Mouse (Mus musculus) stomach, embryonic 15.5 days (tissue): ENCODE data around the gene Grin2a. TPM values are rescaled to one million over a fixed set of nuclear protein-coding genes. Genes with fewer than 3 reads are reported as not detected.

Source experiments
- ATAC-seq: fragments of 200-750 bp; cut with Nextera tagmentation; 2 replicates; pipeline ENCODE4 v1.8.0; 2017; ENCODE audit warnings: low read depth, moderate number of reproducible peaks, moderate TSS enrichment; ENCODE audit not compliant: insufficient read depth, low FRiP score
- H3K27ac ChIP-seq: fragments of 300-500 bp; sonication (generic); 2 replicates; pipeline ENCODE4 v1.5.1; 2015; ENCODE audit warnings: mild to moderate bottlenecking, inconsistent platforms
- H3K27me3 ChIP-seq: fragments of 300-500 bp; sonication (generic); replicated peaks from 2 replicates; pipeline ENCODE4 v1.6.1; 2015; ENCODE audit warnings: inconsistent platforms
- H3K36me3 ChIP-seq: fragments of 300-500 bp; sonication (generic); 2 replicates; pipeline ENCODE4 v1.6.1; 2015; ENCODE audit warnings: inconsistent platforms
- H3K4me1 ChIP-seq: fragments of 300-500 bp; sonication (generic); 2 replicates; pipeline ENCODE4 v1.6.1; 2015; ENCODE audit warnings: inconsistent platforms
- H3K4me2 ChIP-seq: fragments of 300-500 bp; sonication (generic); 2 replicates; pipeline ENCODE4 v1.6.1; 2015; ENCODE audit warnings: mild to moderate bottlenecking, inconsistent platforms
- H3K4me3 ChIP-seq: fragments of 300-500 bp; sonication (generic); replicated peaks from 2 replicates; pipeline ENCODE4 v1.5.1; 2015; ENCODE audit warnings: inconsistent platforms
- H3K9ac ChIP-seq: fragments of 300-500 bp; sonication (generic); 2 replicates; pipeline ENCODE4 v1.6.1; 2015; ENCODE audit warnings: inconsistent platforms
- H3K9me3 ChIP-seq: fragments of 300-500 bp; sonication (generic); 2 replicates; pipeline ENCODE4 v1.6.1; 2016; ENCODE audit warnings: inconsistent platforms
- WGBS: fragments of 180-500 bp; shearing (Covaris S2); methylation state at CpG from one replicate; pipeline ENCODE4 v1.1.7; 2015; 5-methylcytosine and 5-hydroxymethylcytosine counted together
- polyA plus RNA-seq: library from polyadenylated mRNA; unstranded; fragments of >200 nt; fragmentation: Nextera tagmentation; extraction: Ambion mirVana; gene quantifications from 2 replicates; pipeline ENCODE4 v1.2.1, GENCODE M21; 2015

Grin2a gene
- 0.80 and 1.1 TPM in 2 replicates for polyA plus RNA-seq

DNA sequence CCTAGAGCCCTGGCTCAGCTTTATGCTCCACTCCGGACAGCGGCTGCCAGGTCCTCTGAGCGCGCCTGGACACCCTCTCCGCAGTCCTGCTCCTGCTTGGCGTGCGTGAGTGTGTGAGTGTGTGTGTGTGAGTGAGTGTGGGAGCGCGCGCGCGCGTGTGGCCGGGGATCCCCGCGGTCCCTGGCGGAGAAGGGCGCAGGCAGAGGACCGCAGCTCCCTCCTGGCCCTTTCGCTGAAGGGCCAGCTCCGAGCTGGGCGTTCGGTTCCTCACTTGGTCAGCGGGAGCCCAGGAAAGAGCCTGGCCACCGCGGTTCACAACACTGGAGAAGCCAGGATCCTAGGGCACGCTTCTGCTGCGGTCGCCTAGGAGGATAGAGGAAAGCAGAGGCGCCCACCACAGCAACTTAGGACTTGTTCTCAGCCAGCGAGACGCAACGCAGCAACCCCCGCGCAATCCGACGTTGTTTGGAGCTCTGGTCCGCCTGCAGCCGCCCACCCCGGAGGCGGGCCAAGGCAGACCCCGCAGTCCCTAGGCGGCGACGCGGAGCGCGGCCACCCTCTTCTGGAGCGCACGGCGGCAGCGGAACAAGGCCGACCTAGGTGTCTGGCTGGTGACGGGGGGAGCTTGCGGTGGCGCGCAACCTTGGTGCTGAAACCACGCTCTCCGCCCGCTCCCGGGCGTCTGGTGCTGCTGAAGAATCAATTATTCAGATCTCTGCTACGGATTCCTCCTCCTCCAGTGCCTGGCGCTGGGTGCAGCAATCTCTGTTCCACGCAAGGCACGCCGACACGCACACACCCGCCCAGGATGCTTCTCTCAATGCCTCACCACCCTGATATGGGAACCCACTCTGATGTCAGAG is at the start of gene Grin2a:
Grin2a (minus strand) TSS at position 610 of the 863 bp plus-strand sequence.
- Histone ChIP-seq H3K27ac (no peak within 1 kb of the TSS), H3K36me3 (no peaks in the 10 kb centered on the region), H3K4me1 (peaks cover 23% of the 10 kb centered on the region; the same call in 1 of the 2 replicates), H3K9me3 (no peaks in the 10 kb centered on the region), H3K4me2 (peak within 1 kb of the TSS; percentile 58), H3K9ac (no peak within 1 kb of the TSS), H3K4me3 (peak within 1 kb of the TSS; percentile 31), H3K27me3 (peaks cover 57% of the 10 kb centered on the region)
- ATAC-seq = no peak
- WGBS = under 1% methylated on average over 69 of the region's 69 CpGs

DNA sequence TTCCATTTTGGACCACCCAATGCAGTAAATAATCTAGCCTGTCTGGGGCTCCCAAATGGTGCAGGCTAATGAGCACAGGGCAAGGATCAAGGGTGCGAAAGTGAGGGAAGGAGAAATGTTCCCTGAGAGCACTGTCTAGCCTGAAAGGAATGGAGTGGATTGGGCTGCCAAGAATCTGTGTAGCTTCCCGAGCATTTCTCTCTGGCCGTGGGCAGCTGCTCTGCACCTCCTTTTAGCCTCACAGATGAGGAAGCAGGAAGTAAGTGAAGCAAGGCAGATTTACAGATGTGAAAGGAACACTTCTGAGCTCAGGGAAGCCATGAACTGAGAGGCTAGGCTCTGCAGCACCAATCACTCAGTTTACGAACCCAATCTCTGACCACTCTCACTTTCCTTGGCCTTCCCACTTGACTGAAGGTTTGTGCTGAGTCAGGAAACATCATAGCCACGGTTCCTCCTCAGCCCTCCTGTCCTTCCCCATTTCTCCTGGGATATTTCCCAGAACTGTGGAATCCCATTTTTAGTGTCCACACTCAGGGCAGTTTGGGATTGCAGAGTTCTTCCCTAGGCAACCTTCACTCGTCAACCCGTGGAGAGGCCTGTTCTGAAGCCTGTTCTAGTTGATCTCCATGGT is 40.3 kb upstream of the Grin2a start:
- Histone ChIP-seq H3K4me2 (no peak overlapping the region), H3K4me3 (no peak overlapping the region), H3K27ac (no peak overlapping the region), H3K4me1 (no peaks in the 10 kb centered on the region), H3K9me3 (no peaks in the 10 kb centered on the region), H3K9ac (no peak overlapping the region), H3K27me3 (no peaks in the 10 kb centered on the region), H3K36me3 (no peaks in the 10 kb centered on the region)
- ATAC-seq = no peak
- 69% methylated on average over 7 of the region's 7 CpGs for WGBS

DNA sequence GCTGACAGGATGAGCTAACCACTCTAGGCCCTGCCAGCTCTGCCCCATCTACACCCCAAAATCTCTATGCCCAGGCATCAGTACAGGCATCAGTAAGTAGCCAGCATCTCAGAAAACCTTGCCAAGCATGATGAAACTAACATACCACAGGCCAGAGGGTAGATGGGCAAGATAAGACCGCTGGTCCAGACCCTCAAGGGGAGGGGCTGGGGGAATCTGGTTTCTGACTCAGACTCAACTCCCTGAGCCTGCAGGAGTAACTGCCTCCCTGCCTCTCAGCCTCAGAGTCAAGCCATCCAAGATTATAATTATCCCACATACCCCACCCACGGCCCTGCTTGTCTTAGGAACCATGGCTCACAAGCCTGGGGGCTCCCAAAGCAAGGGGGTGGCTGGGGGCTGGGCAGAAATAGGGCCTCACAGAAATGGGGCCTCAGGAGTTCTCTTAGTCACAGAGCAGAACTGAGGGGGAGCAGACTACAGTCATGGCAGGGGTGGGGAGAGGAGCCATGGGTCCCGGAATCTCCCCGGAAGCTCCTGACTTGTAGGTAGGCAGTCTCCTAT is 38.1 kb upstream of the Grin2a start:
- no peaks in the 10 kb centered on the region for H3K4me1 ChIP-seq
- no peaks in the 10 kb centered on the region for H3K27me3 ChIP-seq
- no peaks in the 10 kb centered on the region for H3K36me3 ChIP-seq
- no peak overlapping the region for H3K4me2 ChIP-seq
- H3K9ac ChIP-seq = no peak overlapping the region
- no peak overlapping the region for H3K4me3 ChIP-seq
- ATAC-seq = no peak
- 73% methylated on average over 4 of the region's 4 CpGs for WGBS
- no peak overlapping the region for H3K27ac ChIP-seq
- no peaks in the 10 kb centered on the region for H3K9me3 ChIP-seq

DNA sequence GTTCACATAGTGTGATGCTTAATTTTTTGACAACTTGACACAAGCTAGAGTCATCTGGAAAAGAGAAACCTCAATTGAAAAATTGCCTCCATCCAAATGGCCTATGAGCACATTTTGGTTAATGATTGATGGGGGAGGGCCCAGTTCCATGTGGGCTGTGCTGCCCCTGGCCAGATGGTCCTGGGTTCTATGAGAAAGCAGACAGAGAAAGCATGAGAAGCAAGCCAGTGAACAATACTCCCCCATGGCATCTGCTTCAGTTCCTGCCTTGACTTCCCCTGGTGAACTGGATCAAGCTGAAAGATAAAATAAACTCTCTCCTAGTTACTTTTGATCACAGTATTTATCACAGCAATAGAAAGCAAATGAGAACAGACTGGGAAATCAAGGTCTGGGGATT is 36.5 kb upstream of the Grin2a start:
- H3K4me1 ChIP-seq = no peaks in the 10 kb centered on the region
- no peak overlapping the region for H3K9ac ChIP-seq
- H3K27me3 ChIP-seq = no peaks in the 10 kb centered on the region
- no peaks in the 10 kb centered on the region for H3K9me3 ChIP-seq
- no peak for ATAC-seq
- H3K27ac ChIP-seq = no peak overlapping the region
- H3K4me3 ChIP-seq = no peak overlapping the region
- no peak overlapping the region for H3K4me2 ChIP-seq
- H3K36me3 ChIP-seq = no peaks in the 10 kb centered on the region

DNA sequence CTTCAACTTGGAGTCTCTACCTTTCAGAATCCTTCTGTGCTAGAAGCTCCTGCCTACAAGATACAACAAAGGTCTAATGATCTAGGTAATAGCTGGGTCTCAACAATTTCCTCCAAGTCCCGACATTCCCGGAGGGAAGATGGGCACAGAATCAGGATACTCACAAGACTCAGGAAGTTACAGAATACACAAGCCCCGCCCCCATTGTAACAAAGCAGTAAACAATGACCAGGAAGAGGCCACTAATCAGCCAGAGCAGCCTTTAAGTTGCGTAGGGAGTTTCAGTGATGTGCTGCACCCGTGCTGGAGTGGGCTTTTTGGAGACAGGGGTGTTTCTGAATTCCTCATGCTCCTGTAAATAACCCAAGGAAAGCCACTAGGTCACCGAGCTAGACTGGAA is 31.4 kb upstream of the Grin2a start:
- Histone ChIP-seq H3K9ac (no peak overlapping the region), H3K4me2 (no peak overlapping the region), H3K27ac (no peak overlapping the region), H3K4me1 (no peaks in the 10 kb centered on the region), H3K36me3 (no peaks in the 10 kb centered on the region), H3K4me3 (no peak overlapping the region), H3K27me3 (no peaks in the 10 kb centered on the region), H3K9me3 (no peaks in the 10 kb centered on the region)
- no peak for ATAC-seq
- 81% methylated on average over 6 of the region's 6 CpGs for WGBS

DNA sequence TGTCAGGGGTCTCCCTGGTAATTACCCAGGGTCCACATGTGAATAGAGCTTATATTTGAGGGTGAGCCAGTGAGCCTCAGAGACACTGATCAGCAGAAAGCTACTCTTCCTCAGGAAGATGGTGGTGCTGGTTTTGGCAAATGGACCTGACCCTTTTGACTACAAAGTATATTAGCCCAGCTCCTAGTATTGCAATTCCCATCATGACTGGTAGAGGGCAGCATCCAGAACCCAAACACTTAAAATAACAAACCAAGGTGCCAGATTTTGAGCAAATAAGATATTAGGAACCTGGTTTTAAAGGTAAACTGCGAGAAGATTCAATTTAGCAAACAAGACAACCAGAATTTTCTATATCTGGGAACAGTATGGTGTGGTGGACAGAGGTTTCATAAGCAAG is 14.4 kb upstream of the Grin2a start:
- WGBS = 53% methylated on average over 1 of the region's 1 CpGs
- Histone ChIP-seq H3K27me3 (no peaks in the 10 kb centered on the region), H3K4me2 (no peak overlapping the region), H3K9ac (no peak overlapping the region), H3K4me3 (no peak overlapping the region), H3K36me3 (no peaks in the 10 kb centered on the region), H3K4me1 (no peaks in the 10 kb centered on the region), H3K9me3 (no peaks in the 10 kb centered on the region), H3K27ac (no peak overlapping the region)
- no peak for ATAC-seq

DNA sequence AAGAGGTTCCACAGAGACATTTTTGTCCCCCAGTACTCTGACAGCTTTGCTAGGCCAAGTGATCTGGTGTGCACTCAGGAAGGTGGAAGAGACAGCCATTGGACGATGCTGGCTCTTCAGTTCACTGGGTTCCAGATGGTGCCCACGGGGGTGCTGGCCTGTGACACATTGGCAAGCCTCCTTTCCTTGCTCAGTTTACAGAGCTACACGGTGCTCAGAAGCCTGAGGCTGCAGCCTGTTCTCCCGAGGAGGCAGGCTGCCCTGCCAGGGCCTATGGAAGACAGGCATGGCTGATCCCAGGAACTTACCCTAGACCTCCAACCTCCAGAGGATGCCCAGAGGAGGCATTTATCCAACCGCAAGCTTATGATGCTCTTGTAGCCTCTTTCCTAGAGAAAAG is 10.2 kb upstream of the Grin2a start:
- Histone ChIP-seq H3K27me3 (no peaks in the 10 kb centered on the region), H3K4me2 (no peak overlapping the region), H3K27ac (no peak overlapping the region), H3K4me3 (no peak overlapping the region), H3K36me3 (no peaks in the 10 kb centered on the region), H3K9me3 (no peaks in the 10 kb centered on the region), H3K9ac (no peak overlapping the region), H3K4me1 (no peaks in the 10 kb centered on the region)
- ATAC-seq = no peak
- 83% methylated on average over 5 of the region's 5 CpGs for WGBS

DNA sequence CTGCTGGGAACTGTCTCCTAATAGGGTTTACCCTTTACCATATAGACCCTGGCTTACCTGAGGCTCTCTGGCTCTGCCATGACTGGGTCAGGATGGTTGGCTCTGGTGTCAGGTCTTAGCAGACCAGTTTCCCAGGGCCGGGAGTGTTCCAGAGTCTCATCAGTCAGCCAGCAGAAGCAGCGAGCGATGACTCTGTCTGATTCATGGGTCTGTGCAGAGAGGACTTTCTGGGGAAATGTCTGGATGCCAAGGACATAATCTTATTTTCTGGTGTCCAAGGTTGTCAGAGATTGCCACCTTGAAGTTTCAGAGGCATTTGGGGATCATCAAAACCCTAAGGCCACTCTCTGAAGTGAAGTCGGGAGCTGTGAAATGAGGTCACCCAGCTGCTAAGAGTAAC is 8.7 kb upstream of the Grin2a start:
- no peak overlapping the region for H3K9ac ChIP-seq
- no peak for ATAC-seq
- no peaks in the 10 kb centered on the region for H3K27me3 ChIP-seq
- H3K4me1 ChIP-seq = no peaks in the 10 kb centered on the region
- no peak overlapping the region for H3K4me3 ChIP-seq
- H3K36me3 ChIP-seq = no peaks in the 10 kb centered on the region
- H3K9me3 ChIP-seq = no peaks in the 10 kb centered on the region
- H3K4me2 ChIP-seq = no peak overlapping the region
- 80% methylated on average over 4 of the region's 4 CpGs for WGBS
- no peak overlapping the region for H3K27ac ChIP-seq

DNA sequence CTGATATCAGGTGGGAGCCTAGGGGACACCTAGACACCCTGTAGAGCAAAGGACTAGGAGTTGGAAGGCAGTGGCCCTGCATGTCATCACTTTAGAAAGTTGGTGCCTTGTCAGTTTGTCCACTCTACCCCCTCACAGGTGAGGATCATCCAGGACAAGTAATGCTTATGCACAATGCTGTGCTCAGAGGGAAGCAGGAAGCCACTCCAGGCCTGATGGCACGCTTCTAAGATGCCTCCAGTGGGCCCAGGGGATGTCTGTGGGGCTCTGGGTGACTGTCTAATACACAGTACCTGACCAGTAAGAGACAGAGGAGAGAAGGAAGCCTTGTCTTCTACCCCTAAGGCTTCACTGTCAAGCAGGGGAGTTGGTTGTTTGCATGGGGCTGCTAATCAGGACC is 7.6 kb upstream of the Grin2a start:
- Histone ChIP-seq H3K4me2 (no peak overlapping the region), H3K27me3 (no peaks in the 10 kb centered on the region), H3K27ac (no peak overlapping the region), H3K9ac (no peak overlapping the region), H3K4me1 (no peaks in the 10 kb centered on the region), H3K4me3 (no peak overlapping the region), H3K9me3 (no peaks in the 10 kb centered on the region), H3K36me3 (no peaks in the 10 kb centered on the region)
- WGBS = 68% methylated on average over 1 of the region's 1 CpGs
- ATAC-seq = no peak

DNA sequence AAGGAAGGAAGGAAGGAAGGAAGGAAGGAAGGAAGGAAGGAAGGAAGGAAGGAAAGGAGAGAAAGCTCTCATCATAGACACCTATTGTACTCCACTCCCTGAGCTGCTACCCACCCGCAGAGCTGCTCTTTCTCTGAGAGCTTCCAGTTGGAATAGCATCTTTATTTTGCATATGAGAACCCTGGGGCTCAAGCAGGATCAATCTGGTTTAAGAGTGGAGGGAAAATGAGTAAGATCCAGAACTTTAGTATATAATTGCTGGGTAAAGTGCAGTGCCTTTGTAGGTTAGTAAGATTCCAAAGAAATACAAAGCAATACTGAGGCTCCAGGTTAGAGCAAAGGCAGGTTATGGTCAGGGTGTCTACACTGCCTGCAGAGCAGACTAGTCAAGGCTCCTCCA is 6.2 kb upstream of the Grin2a start:
- WGBS = 41% methylated on average over 1 of the region's 1 CpGs

DNA sequence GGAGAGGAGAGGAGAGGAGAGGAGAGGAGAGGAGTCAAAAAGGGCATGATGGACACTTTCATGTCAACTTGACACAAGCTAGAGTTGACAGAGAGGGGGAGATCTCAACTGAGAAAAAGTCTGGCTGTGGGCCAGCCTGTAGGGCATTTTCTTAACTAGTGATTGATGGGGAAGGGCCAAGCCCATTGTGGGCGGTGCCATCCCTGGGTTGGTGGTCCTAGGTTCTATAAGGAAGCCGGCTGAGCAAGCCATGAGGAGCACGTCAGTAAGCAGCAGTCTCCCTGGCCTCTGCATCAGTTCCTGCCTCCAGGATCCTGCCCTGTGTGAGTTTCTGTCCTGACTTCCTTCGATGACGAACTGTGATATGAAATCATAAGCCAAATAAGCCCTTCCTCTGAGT is 4.6 kb upstream of the Grin2a start:
- no peak overlapping the region for H3K4me2 ChIP-seq
- H3K9ac ChIP-seq = no peak overlapping the region
- no peak overlapping the region for H3K27ac ChIP-seq
- no peak for ATAC-seq
- no peaks in the 10 kb centered on the region for H3K9me3 ChIP-seq
- 58% methylated on average over 5 of the region's 5 CpGs for WGBS
- H3K4me3 ChIP-seq = no peak overlapping the region
- no peaks in the 10 kb centered on the region for H3K36me3 ChIP-seq
- peaks cover 20% of the 10 kb centered on the region for H3K27me3 ChIP-seq
- H3K4me1 ChIP-seq = 0 out of 2 replicates have a peak, but pooled peaks cover 1% of the 10 kb centered on the region

More for the DNA sequence above, 6.2 kb upstream of the Grin2a start:
- no peaks in the 10 kb centered on the region for H3K9me3 ChIP-seq
- peaks cover 4% of the 10 kb centered on the region; the same call in 1 of the 2 replicates for H3K27me3 ChIP-seq
- no peak overlapping the region for H3K4me3 ChIP-seq
- H3K4me1 ChIP-seq = no peaks in the 10 kb centered on the region
- H3K4me2 ChIP-seq = no peak overlapping the region
- H3K9ac ChIP-seq = no peak overlapping the region
- H3K27ac ChIP-seq = no peak overlapping the region
- no peak for ATAC-seq
- no peaks in the 10 kb centered on the region for H3K36me3 ChIP-seq

DNA sequence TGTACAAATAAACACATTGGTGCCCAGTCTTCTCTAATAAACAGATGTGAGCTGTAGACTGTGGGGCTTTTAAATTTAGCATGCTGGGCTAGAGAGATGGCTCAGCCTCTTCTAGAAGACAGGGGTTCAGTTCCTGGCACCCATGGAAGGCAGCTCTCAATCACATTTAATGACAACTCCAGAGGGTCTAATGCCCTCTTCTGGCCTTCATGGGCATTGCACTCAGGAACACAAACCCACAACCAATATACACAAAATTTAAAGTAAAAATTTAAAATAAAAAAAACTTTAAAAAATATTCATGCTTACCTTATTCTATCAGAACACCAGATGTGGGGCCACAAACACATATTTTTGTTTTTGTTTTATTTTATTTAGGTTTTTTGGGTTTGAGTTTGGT is 2.6 kb upstream of the Grin2a start:
- no peaks in the 10 kb centered on the region for H3K36me3 ChIP-seq
- no peak overlapping the region for H3K9ac ChIP-seq
- H3K4me2 ChIP-seq = no peak overlapping the region
- H3K4me1 ChIP-seq = peaks cover 19% of the 10 kb centered on the region; the same call in 1 of the 2 replicates
- no peak overlapping the region for H3K27ac ChIP-seq
- ATAC-seq = no peak
- H3K27me3 ChIP-seq = peaks cover 40% of the 10 kb centered on the region
- H3K4me3 ChIP-seq = no peak overlapping the region
- no peaks in the 10 kb centered on the region for H3K9me3 ChIP-seq
